Mouse (Mus musculus) erythroblast, embryonic 14.5 days (primary cell): Measurements from ENCODE around the gene Zic5.

Source experiments
- GATA1 ChIP-seq: IDR thresholded peaks from 2 replicates; pipeline ENCODE4 v1.6.1; 2012; ENCODE audit warnings: low read length, inconsistent platforms, mixed read lengths
- TAL1 ChIP-seq: IDR thresholded peaks from 3 replicates; pipeline ENCODE4 v1.6.1; 2012; ENCODE audit warnings: low read length, inconsistent platforms, mixed read lengths

DNA sequence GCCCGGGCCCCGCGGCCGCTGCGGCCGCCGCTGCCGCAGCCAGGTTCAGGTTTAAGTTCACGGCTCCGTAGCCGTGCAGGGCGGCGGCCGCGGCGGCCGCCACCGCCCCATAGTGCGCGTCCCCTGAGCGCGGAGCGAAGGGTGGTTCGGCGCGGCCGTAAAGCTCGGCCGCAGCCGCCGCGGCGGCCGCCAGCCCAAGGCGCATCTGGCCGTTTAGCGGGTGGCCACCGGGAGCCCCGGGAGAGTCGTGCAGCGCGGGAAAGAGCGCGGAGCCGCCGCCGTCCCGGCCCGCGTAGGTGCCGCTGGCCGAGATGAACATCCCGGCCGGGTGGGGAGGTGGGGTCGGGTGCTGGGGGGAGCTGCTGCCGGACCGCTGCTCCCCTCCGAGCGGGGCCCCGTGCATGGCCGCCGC is 1.1 kb downstream of the Zic5 start:
- no peak for TF ChIP-seq TAL1
- no peak for TF ChIP-seq GATA1
